In the genomic region with DNA sequence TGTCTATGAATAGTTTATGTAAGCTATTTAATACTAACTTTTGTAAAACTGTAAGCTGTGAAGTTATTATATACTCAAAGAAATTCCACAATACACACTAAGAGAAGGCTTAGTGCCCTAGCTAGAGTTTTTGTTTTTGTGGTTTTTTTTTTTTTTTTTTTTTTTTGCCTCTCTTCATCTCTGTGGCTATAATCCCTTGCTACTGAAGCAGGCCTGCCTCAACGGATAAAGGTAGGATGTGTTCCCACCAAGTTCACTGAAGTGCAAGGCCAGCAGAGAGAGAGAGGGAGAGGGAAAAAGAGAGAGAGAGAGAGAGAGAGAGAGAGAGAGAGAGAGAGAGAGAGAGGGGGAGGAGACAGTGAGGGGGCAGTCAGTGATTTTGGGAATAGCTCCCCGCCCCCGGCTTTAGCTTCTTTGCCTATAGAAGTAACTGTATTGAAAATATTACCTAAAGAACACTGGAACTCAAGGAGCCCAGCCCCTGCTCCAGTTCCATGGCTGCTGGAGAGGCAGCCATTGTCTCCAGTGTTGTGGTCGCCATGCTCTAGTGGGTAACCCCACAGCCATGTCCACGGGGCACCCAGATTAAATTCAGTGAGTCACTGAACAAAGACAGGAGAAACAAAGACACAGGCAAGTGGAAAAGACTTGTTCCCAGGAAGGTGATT, we compare ENCODE assay signal across 11 mouse cellular contexts. TPM values are rescaled to one million over a fixed set of nuclear protein-coding genes. Genes with fewer than 3 reads are reported as not detected.
A peak's percentile ranks its signal among the peaks of the same experiment; 100 is the strongest.
DNase-seq lines count a peak whose midpoint lies in the region; ATAC-seq and TF ChIP-seq lines count a peak whose summit lies in the region.
"Had no signal": no experiment of that assay in that cellular context is flagged by ENCODE, and none has a peak within 500 bp of the region (broad histone marks: within the 10 kb centered on the region; RNA-seq: fewer than 3 reads in every experiment).

No protein-coding gene starts in this region.

- H3K4me3 ChIP-seq in hindbrain, embryonic 15.5 days, result no peak overlapping the region
- H3K4me3 ChIP-seq in intestine, postnatal 0 days (ENCODE audit: low read depth, low read length), result no peak overlapping the region
- H3K4me3 ChIP-seq in lung, adult 2 months (replicated peaks; ENCODE audit: extremely low read depth, low read depth, low read length), result no peak overlapping the region
- H3K4me3 ChIP-seq: liver, embryonic 15.5 days had no signal

- no peak overlapping the region for H3K27ac ChIP-seq in hindbrain, embryonic 15.5 days (replicated peaks)
- H3K27ac ChIP-seq in intestine, postnatal 0 days (ENCODE audit: low read depth, low read length), result no peak overlapping the region
- H3K27ac ChIP-seq: liver, embryonic 15.5 days had no signal

- peak; percentile 11 for DNase-seq in embryo, embryonic 10 days (ENCODE audit: low spot score)
- no peak for DNase-seq in embryo, embryonic 9.5 days (ENCODE audit: extremely low spot score)
- DNase-seq in ovary, postnatal 36 days (ENCODE audit: low spot score), result peak; percentile 20
- DNase-seq in ovary, postnatal 14 days (ENCODE audit: low spot score), result no peak
- no peak for DNase-seq in lung, adult 2 months
- DNase-seq in cerebellum, adult 18-20 months, result no peak
- DNase-seq: cerebellum, adult 9-11 months; heart, postnatal 14 days had no signal

- peak; percentile 45; the same call in 1 of the 2 replicates for ATAC-seq in hindbrain, embryonic 15.5 days (ENCODE audit: low FRiP score, low read depth)
- no peak for ATAC-seq in intestine, postnatal 0 days

- no peaks in the 10 kb centered on the region for H3K27me3 ChIP-seq in hindbrain, embryonic 15.5 days
- H3K27me3 ChIP-seq in intestine, postnatal 0 days (replicated peaks; ENCODE audit: control insufficient read depth, insufficient read depth, low read length), result no peaks in the 10 kb centered on the region
- H3K27me3 ChIP-seq: liver, embryonic 15.5 days had no signal

- H3K4me2 ChIP-seq in hindbrain, embryonic 15.5 days, result no peak overlapping the region
- no peak overlapping the region for H3K4me2 ChIP-seq in intestine, postnatal 0 days (replicated peaks; ENCODE audit: low read depth)
- H3K4me2 ChIP-seq: liver, embryonic 15.5 days had no signal

- no peak overlapping the region for H3K9ac ChIP-seq in hindbrain, embryonic 15.5 days
- no peak overlapping the region for H3K9ac ChIP-seq in intestine, postnatal 0 days (ENCODE audit: low read depth, low read length)
- H3K9ac ChIP-seq: liver, embryonic 15.5 days had no signal

- H3K9me3 ChIP-seq in hindbrain, embryonic 15.5 days, result no peaks in the 10 kb centered on the region
- H3K9me3 ChIP-seq in intestine, postnatal 0 days (ENCODE audit: control insufficient read depth), result no peaks in the 10 kb centered on the region
- H3K9me3 ChIP-seq: liver, embryonic 15.5 days had no signal

- peaks cover 9% of the 10 kb centered on the region; the same call in 1 of the 2 replicates for H3K4me1 ChIP-seq in hindbrain, embryonic 15.5 days (replicated peaks)
- H3K4me1 ChIP-seq in intestine, postnatal 0 days (replicated peaks; ENCODE audit: control insufficient read depth, insufficient read depth, low read length), result no peaks in the 10 kb centered on the region; the same call in 1 of the 2 replicates
- peaks cover 3% of the 10 kb centered on the region; the same call in 1 of the 2 replicates for H3K4me1 ChIP-seq in lung, adult 2 months (ENCODE audit: control insufficient read depth, insufficient read depth, low read length)
- H3K4me1 ChIP-seq: liver, embryonic 15.5 days had no signal

- TF ChIP-seq POLR2A in lung, adult 2 months (IDR thresholded peaks at IDR 0.05; ENCODE audit: borderline replicate concordance, extremely low read depth, low read depth, low read length), result no peak

- 36% methylated on average over 5 of the region's 5 CpGs for WGBS in hindbrain, embryonic 15.5 days
- 73% methylated on average over 5 of the region's 5 CpGs for WGBS in intestine, postnatal 0 days
- WGBS in lung, adult 2 months, result 72% methylated on average over 5 of the region's 5 CpGs

- H3K36me3 ChIP-seq in hindbrain, embryonic 15.5 days, result no peaks in the 10 kb centered on the region
- no peaks in the 10 kb centered on the region for H3K36me3 ChIP-seq in intestine, postnatal 0 days (ENCODE audit: control insufficient read depth, insufficient read depth)
- H3K36me3 ChIP-seq: liver, embryonic 15.5 days had no signal

- no peak for TF ChIP-seq CTCF in intestine, postnatal 0 days (IDR thresholded peaks at IDR 0.05; ENCODE audit: low read depth)
- TF ChIP-seq CTCF in lung, adult 2 months (IDR thresholded peaks at IDR 0.05; ENCODE audit: insufficient read depth, low read length), result no peak

RNA-seq across cellular contexts. Expression of a gene that starts 4.5 kb away (rescaled TPM):
- 5.5 and 6.4 TPM in 2 replicates for polyA plus RNA-seq in hindbrain, embryonic 15.5 days (2015; fragmentation: Nextera tagmentation; extraction: Ambion mirVana)
- 39.4 and 43.9 TPM in 2 replicates for polyA plus RNA-seq in intestine, postnatal 0 days (2015; fragmentation: Nextera tagmentation; extraction: Ambion mirVana)
- polyA plus RNA-seq in lung, adult 2 months (2012; rRNA removed), result 0.17 and 0.57 TPM in 2 replicates

Comparison
In these comparisons a context has a peak if more than half of its experiments do, and no peak if none do; other contexts are left out.
1. DNase-seq: peak in embryo, embryonic 10 days (single experiment) and ovary, postnatal 36 days (single experiment); none in embryo, embryonic 9.5 days (single experiment), ovary, postnatal 14 days (single experiment), lung, adult 2 months (single experiment) and cerebellum, adult 18-20 months (0 of 2).